Mouse (Mus musculus) frontal cortex, postnatal 10 days (tissue): ENCODE data around the gene Aurkb.

Experiments
- DNase-seq, 2 experiments: peaks; one replicate each; pipeline ENCODE4 v3.0.0; 2022; ENCODE audit warnings: low spot score in 2 of 2, mixed read lengths in 1 of 2

Aurkb gene

DNA sequence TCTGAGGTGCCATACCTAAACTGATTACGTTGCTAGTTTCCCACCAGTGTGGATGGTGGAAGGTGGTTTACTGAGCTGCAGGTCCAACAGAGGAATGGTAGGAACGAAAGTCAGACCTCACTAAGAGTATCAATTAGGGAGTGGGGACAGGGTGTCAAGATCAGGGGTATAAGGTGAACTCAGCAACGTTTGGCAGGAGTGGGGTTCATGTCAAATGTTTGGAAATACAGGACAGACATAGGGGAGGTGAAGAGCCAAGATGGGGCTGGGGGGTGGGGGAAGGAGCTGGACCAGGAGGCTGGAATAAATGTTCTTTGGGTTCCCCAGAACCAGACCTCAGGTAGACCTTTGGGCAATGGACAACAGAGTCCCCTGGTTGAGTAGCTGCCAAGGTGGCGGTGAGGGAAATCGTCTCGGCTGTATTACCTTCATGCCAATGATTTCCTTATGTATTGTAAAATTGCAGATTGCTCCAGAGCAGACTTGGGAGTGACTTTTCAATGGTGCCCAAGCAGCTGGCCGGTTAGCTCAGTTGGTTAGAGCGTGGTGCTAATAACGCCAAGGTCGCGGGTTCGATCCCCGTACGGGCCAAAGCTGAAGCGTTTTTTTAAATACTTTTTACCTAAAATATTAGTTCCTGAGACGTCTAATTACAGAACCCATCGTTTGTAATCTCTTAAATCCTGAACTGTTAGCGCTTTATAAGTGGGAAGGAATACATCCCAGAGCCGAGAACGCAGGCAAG is 8.8 kb upstream of the Aurkb start:
- peak in 1 of 2 experiments; percentile 85 for DNase-seq

DNA sequence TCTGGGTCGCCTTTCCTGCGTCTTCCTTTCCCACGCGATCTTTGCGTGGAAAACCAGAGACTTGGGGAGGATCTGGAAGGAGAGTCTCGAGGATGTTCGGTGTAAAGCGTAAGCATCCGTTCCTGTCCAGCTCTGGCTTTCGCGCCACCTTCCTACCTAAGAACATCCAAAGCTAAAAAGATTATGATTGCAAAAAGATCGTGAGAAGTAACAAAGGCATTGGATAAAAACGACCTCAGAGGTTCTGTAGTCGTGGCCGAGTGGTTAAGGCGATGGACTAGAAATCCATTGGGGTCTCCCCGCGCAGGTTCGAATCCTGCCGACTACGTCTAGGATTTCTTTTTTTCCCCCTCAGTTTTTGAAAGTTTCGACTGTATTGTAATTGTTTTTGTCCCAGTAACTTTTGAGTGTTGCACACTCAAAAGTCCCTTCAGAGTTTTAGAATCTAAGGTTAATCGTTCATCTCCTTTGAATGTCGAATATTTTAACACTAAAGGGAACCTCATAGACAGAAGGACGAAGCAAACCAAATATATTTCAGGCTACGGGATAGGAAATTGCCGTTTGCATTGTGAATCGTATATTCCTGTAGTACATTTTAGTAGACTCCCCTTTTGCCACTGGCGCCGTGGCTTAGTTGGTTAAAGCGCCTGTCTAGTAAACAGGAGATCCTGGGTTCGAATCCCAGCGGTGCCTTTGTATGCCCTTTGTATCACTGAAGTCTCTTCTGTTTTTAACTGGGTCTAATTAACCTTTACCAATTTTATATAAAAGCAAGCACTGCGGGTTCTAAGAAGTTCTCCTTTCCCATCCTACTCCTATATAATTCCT is 8.0 kb upstream of the Aurkb start:
- DNase-seq = peak in 1 of 2 experiments; percentile 77

DNA sequence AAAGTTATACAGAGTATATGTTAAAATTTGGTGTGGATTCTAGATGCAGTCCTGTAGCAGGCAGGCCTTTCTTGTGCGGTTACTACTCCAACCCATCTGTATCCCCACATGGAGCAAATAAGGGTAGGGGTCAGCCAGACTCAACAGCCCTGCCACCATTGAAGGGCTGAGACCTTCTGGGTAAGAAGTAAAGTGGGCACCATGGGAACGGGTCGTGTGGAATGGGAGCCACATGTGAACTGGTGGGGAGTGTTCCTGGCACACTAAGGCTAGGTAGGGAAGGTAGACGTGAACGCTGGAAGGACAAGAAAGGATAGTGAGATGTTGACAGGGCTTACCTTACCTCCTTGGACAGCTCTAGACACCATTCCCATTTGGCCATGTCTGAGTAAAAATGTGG is 7.3 kb upstream of the Aurkb start:
- DNase-seq = no peak

DNA sequence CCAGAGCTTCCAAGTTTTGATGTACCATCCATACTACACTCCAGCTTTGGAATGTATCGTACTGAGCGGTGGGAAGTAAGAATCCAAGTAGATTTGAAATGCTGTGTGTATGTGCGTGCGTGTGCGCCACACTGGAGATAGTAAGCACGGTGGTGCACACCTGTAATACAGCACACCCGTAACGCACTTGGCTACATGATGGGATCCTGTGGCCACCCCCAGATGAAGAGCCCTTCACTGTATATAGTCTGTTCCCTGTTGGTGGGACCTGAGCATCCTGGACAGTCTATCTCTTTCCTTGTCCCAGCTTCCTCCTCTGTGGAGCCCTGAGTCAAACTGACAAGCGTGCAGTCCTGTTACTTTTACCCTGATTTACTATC is 938 bp downstream of the Aurkb start:
- DNase-seq = no peak

DNA sequence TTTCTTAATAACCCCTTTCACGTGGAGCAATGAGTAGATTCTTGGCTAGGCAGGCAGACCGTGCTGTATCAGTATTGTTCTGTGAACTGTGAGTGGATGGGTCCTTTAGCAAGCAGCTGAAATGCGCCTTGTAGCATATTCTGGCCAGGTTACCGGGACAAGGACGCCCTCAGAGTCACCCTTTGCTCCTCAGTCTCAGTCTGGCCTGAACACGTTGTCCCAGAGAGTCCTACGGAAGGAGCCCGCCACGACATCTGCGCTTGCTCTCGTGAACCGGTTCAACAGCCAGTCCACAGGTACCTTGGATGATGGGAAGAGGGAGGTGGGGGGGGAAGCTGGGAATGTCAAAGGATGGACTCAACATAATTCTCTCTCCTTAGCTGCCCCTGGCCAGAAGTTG is 2.1 kb downstream of the Aurkb start:
- no peak for DNase-seq

DNA sequence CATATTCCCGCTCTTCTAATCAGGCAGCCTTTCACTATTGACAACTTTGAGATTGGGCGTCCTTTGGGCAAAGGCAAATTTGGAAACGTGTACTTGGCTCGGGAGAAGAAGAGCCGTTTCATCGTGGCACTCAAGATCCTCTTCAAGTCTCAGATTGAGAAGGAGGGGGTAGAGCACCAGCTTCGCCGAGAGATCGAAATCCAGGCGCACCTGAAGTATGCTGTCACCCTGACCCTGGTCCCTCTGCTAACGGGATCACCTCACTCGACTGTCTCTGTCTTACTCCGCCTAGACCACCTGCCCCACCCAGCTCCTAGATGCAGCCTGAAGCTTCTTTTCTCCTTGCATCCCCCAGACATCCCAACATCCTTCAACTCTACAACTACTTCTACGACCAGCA is 2.7 kb downstream of the Aurkb start:
- DNase-seq = no peak

DNA sequence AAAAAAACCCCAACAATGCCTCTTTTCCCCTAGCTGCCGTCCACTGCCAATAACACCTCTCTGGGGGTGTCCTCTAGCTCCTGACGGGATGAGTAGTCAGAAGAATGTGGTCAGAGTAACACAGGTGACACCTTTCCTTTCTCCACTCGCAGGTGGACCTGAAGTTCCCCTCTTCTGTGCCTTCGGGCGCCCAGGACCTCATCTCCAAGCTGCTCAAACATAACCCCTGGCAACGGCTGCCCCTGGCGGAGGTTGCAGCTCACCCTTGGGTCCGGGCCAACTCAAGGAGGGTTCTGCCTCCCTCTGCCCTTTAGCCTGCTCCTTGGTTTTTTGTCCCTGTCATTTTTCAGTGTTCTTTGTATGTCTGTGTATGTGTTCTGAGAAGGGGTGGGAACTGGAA is 5.3 kb downstream of the Aurkb start:
- no peak for DNase-seq

DNA sequence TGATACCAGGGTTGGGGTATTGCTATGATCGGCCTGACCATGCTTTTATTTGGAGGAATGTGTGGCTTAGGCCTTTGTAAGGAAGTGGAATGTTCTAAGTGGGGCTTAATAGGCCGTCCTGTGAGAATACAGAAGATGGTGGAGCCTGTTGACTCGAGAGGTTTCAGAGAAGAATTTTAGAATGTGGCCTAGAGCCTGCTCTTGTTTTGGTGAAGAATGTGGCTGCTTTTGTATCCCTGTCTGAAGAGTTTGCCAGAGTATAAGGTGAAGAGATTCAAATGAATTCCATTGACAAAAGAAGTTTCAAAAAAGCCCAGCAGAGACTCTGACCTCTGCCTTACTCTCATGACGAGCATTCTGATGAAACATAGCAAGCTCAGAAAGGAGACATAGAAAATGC is 6.3 kb downstream of the Aurkb start:
- no peak for DNase-seq

DNA sequence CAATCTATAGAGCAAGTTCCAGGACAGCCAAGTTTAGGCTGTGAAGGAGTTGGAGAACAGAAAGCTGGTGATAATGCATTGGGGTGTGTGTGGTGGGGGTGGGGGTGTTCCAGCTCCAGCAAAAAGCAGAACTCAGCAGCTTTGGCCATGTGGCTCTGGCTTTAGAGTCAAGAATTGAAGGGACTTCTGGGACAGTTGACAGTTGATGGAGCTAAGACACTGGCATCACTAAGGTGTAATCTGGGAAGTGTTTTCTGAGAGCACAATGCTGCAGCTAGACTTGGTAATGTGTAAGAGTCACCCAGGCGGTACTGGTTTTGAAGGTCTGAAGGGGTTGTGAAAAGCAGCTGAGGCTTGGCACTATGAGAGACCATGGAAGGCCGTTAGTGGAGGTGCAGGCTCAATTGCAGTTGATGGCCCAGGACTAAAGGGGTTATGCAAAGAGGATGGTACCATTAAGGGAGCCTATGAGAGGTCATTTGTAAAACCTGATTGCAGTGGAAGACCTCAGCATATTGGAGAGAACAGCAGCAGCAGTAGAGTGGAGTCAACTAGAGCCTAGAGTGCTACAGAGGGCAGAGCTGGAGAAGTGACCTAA is 7.5 kb downstream of the Aurkb start:
- no peak for DNase-seq

DNA sequence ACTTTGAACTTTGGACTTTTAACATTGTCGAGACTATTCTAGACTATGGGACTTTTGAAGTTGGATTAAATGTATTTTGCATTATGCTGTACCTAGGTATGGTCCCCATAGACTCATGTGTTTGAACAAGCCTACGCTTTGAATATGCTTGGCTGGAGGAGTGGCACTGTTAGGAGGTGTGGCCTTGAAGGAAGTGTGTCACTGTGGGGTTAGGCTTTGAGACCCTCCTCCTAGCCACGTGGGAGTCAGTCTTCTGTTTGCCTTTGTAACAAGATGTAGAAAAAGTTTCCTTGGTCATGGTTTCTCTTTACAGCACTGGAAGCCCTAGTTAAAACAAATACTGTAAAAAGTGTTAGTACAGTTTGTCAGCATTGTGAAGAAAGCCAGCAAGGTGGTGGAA is 8.4 kb downstream of the Aurkb start:
- no peak for DNase-seq

DNA sequence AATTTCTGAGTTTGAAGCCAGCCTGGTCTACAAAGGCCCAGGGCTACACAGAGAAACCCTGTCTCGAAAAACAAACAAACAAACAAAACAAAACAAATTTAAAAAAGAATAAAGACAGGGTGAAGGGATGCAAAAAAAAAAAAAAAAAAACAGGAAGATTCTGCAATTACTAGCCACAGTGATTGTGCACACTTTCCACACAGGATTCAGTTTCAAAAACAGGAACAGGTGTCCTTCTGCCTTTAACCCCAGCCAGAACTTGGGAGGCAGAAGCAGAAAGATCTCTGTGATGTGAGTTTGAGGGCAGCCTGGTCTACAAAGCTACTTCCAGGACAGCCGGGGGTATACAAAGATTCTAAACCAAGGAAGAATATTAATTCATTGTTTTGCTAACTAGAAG is 12.8 kb downstream of the Aurkb start:
- DNase-seq = no peak

DNA sequence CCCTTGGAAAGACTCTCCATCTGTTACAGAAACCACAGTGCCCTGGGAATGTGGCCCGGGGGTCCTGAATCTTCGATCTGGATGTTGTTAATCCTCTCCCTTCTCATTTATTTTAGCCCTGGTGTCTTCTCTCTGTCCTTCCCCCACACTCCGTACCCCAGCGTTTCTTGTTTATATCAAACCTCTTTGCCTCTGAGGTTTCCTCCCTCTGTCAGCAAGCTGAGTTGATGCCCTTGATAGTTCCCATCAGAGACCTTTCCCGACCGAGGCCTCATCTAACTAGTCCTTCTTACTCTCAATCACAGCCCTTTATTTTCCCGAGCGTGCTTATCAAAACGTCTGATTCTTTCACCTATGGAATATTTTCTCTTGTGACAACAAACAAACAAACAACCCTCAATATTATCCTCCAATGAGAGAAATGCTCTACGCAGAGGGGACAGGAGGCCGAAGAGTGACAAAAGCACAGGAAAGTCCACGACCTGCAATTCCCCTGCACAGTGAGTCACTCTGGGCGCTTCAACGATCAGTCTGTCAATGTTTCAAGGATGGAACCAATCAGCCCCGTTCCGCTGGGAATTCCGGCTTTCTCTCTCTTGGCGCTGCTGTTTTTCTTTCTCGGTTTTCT is 13.4 kb downstream of the Aurkb start:
- DNase-seq = no peak

DNA sequence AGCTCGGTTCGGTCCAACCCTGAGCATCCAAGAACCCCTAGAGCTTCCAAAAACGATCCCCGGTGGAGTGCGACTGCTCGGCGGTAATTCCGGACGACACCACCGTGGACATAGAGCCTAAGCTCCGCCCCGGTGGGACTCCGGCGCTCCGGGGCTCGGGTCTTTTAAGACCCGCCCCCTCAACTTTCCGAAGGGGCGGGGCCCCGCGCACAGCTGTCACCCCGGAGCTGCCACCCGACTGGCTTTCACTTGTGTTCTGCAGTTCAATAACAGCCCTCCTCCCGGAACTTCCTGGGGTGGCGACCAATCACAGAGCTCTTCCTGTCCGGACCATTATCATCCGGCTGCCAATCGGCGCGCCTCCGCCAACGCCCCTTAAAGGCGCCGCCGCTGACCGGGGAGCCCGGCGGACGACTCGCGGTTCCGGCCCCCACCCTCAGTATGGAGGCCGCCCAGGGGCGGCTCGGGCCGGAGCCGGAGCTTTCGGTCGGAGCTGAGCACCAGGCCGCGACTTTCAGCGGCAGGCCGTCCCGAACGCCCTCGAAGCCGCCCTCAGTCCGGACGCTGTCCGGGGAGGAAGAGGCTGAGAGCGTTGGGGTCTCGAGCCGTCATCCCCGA is 14.0 kb downstream of the Aurkb start, which contains the start of gene Borcs6:
Borcs6 (plus strand) TSS at position 361 of the 618 bp plus-strand sequence.
- DNase-seq = peak; percentile 95 to 98

DNA sequence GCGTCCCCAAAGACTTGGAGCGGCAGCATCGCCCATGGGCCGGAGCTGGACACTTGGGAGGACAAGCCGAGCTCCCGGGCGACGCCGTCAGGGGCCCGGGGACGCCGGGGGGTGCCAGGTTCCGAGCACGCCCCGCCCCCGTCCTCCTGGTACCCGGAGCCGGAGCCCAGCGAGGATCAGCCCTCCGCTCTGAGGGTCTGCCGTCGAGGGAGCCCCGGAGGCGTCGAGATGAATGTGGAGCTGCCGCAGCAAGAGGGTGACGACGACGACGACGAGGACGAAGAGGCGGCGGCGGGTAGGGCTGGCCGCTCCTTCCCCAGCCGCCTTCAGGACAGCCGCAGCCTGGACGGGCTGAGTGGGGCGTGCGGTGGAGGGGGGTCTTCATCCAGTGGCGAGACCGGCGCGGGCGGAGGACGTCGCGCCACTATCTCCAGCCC is 14.5 kb downstream of the Aurkb start:
- no peak for DNase-seq

DNA sequence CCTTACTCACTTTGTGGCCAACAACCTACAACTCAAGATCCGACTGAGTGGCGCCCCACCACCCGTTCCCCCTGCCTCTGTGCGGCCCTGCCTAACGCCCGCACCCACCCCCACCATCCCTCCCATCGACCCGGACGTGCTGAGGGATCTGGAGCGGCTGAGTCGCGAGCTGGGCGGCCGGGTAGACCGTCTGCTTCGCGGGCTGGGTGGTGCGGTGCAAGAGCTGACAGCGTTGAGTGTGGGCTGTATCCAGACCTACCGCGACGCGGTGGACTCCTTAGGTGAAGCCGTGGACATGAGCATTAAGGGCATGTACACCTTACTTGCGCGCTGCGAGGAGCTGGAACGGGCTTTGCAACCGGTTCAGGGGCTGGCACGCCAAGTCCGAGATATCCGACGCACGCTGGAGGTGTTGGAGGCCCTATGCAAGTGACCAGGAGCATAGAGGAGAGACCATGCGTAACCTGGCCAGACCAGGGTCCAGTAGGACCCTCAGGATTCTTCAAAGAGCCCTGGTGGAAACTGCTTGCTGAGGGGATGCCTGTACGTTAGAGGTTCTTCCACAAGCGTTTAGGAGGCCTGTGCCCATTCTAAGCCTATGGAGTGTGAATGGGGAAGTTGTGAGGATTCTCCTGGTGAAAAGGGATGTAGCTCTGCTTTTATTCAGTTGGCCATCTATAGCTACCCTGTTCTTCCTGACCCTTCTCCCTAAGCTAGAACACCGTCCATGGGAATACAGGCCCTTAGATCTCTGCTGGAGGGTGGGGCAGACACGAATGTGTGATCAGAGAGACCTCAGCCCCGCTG is 15.2 kb downstream of the Aurkb start:
- DNase-seq = peak in 1 of 2 experiments; percentile 36

DNA sequence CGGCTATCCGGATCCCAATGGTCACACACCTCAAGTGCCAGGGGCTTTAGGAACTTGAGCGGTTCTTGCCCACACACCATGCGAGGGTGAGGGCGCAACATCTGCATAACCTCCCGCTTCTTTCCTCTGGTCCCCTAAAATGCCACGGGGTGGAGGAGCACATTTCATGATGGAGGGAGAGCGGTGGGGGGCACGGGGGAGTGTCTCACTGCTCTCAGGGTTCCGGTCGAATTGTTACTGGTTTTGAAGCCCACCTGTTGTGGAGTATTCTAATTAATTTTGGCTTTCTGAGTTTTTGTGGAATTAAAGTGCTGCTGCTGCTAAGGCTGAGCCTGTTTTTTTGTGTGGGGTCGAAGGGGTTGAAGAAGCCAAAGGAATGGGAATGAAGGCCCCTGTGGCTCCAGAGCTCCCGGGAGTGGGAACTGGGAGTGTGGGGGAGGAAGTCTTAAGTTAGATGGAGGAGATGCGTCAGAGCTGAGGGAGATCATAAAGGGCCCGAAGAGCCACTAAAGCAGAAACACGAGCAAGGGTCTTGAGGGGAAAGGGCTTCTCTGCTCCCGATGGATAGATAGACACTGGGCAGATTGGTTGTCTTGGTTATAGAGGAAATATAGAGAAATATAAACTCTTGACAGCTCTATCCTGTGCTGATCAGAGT is 15.9 kb downstream of the Aurkb start:
- DNase-seq = peak in 1 of 2 experiments; percentile 33

DNA sequence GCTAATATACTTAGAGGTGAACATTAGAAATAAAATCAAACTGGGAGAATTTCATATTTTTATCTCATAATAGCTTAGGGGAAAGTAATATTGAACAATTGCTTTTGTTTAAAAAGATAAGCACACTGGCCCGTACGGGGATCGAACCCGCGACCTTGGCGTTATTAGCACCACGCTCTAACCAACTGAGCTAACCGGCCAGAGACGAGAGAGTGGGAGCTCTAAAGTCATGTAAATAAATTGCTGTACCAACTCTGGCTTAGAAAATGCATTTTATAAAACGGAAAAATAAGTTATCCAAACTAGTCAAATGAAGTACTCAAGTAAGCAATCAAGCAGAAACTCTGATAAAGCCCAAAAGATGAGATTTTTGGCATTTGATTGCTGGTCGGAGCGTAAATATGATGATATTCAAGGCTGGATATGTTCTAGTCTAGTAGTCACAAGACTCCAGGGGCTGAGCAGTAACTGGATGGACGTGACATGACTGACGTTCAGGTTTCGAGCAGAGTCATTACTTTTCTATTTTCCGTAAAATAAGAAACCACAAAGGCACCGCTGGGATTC is 16.8 kb downstream of the Aurkb start:
- DNase-seq = peak; percentile 38 to 67

DNA sequence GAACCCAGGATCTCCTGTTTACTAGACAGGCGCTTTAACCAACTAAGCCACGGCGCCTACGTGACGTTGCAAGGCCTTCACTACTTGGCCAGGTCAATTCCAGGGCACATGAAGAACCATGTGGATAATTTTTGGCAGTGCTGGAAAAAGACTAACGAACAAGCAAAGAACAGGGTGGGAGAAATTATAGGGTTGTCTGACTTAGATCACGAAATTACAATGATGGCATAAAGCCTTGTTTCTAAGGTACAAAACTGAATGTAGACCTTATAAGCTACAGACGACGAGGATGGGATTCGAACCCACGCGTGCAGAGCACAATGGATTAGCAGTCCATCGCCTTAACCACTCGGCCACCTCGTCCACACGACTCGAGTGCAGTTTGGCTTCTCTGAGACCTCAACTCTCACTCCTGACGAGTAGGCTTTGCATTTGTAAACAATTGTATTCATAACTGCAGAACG is 17.3 kb downstream of the Aurkb start:
- DNase-seq = peak; percentile 84 to 94

DNA sequence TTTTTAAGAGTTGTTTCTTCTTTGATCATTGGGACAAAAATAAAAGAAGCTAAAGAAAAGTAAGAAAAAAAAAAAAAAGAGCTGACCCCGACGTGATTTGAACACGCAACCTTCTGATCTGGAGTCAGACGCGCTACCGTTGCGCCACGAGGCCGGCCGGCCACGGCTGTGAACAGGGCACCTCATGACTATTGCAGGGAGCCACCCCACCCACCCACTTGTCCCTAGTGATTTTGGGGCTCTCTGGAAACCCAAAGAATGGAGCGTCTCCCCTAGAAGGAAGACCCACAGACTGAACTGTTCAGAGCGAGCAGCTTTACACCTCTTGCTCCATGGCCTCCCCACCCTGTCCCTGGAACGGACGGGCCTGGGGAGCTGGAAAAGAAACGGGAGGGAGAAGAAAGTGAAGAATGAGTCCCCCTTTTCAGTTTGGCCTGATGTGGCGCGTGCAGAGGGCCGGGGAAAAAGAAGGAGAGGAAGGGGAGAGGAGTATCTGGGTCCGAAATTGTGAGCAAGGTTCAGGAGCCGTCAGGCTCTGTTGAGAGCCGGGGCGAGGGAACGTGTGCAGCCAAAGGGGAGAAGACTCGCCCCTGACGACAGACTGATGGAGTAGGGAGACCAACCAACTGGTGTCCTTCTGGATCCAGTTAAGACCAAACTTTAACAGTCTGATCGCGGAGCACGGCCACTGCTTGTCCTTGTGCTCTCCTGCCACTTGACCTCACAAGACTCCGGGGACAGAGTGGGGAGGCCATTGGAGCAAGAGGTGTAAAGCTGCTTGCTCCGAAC is 18.2 kb downstream of the Aurkb start:
- peak in 1 of 2 experiments; percentile 76 for DNase-seq
